Mouse (Mus musculus): Measurements from ENCODE around the gene Hook2. TPM values are rescaled to one million over a fixed set of nuclear protein-coding genes. Genes with fewer than 3 reads are reported as not detected.

The Hook2 gene
- polyA plus RNA-seq, 1 experiment from 2014 or later = 18.7 TPM

- H3K27ac ChIP-seq (ENCODE audit: low read depth, low read length) = no peak overlapping the region
- ATAC-seq (ENCODE audit: low FRiP score, low TSS enrichment) = no peak
- peaks cover 24% of the 10 kb centered on the region for H3K4me1 ChIP-seq (ENCODE audit: control insufficient read depth, insufficient read depth, low read length)
- H3K9me3 ChIP-seq (ENCODE audit: control insufficient read depth, low read length) = no peaks in the 10 kb centered on the region
- peak overlapping the region; percentile 94 for H3K4me2 ChIP-seq (replicated peaks; ENCODE audit: low read depth, low read length)
- WGBS = 24% methylated on average over 2 of the region's 2 CpGs
- H3K4me3 ChIP-seq (ENCODE audit: low read length) = peak overlapping the region; percentile 100
- H3K9ac ChIP-seq (ENCODE audit: low read depth, low read length) = peak overlapping the region; percentile 100
- H3K27me3 ChIP-seq (ENCODE audit: control insufficient read depth, insufficient read depth, low read length) = no peaks in the 10 kb centered on the region
- peaks cover 48% of the 10 kb centered on the region for H3K36me3 ChIP-seq (ENCODE audit: control insufficient read depth, insufficient read depth, low read length)
Observed at GRCm38 (mm10) chr8:85027922-85028321, 37.5 kb downstream of the Hook2 start.

- Histone ChIP-seq H3K36me3 (ENCODE audit: control insufficient read depth, insufficient read depth, low read length) (peaks cover 42% of the 10 kb centered on the region), H3K27me3 (ENCODE audit: control insufficient read depth, insufficient read depth, low read length) (no peaks in the 10 kb centered on the region), H3K4me3 (ENCODE audit: low read length) (peak overlapping the region; percentile 100), H3K9ac (ENCODE audit: low read depth, low read length) (0 out of 2 replicates have a peak overlapping the region, but pooled peaks have one; percentile 12), H3K4me1 (ENCODE audit: control insufficient read depth, insufficient read depth, low read length) (peaks cover 20% of the 10 kb centered on the region), H3K27ac (ENCODE audit: low read depth, low read length) (no peak overlapping the region), H3K4me2 (replicated peaks; ENCODE audit: low read depth, low read length) (peak overlapping the region; percentile 94; the same call in 1 of the 2 replicates), H3K9me3 (ENCODE audit: control insufficient read depth, low read length) (no peaks in the 10 kb centered on the region)
- ATAC-seq (ENCODE audit: low FRiP score, low TSS enrichment) = no peak
- 92% methylated on average over 14 of the region's 14 CpGs for WGBS
Observed at GRCm38 (mm10) chr8:85029271-85029670, 38.9 kb downstream of the Hook2 start.

GRCm38 (mm10) chr8:85032622-85033311 lies 42.4 kb downstream of the Hook2 start:
- Histone ChIP-seq H3K27ac (ENCODE audit: low read depth, low read length) (no peak overlapping the region), H3K4me3 (ENCODE audit: low read length) (no peak overlapping the region), H3K36me3 (ENCODE audit: control insufficient read depth, insufficient read depth, low read length) (peaks cover 42% of the 10 kb centered on the region), H3K4me1 (ENCODE audit: control insufficient read depth, insufficient read depth, low read length) (peaks cover 19% of the 10 kb centered on the region), H3K9ac (ENCODE audit: low read depth, low read length) (no peak overlapping the region), H3K4me2 (replicated peaks; ENCODE audit: low read depth, low read length) (no peak overlapping the region), H3K9me3 (ENCODE audit: control insufficient read depth, low read length) (no peaks in the 10 kb centered on the region), H3K27me3 (ENCODE audit: control insufficient read depth, insufficient read depth, low read length) (no peaks in the 10 kb centered on the region)
- 83% methylated on average over 4 of the region's 4 CpGs for WGBS
- ATAC-seq (ENCODE audit: low FRiP score, low TSS enrichment) = no peak

GRCm38 (mm10) chr8:85033867-85034266 lies 43.5 kb downstream of the Hook2 start:
- ATAC-seq (ENCODE audit: low FRiP score, low TSS enrichment) = no peak
- Histone ChIP-seq H3K4me2 (replicated peaks; ENCODE audit: low read depth, low read length) (no peak overlapping the region), H3K27me3 (ENCODE audit: control insufficient read depth, insufficient read depth, low read length) (no peaks in the 10 kb centered on the region), H3K27ac (ENCODE audit: low read depth, low read length) (no peak overlapping the region), H3K9me3 (ENCODE audit: control insufficient read depth, low read length) (no peaks in the 10 kb centered on the region), H3K36me3 (ENCODE audit: control insufficient read depth, insufficient read depth, low read length) (peaks cover 42% of the 10 kb centered on the region), H3K4me1 (ENCODE audit: control insufficient read depth, insufficient read depth, low read length) (peaks cover 13% of the 10 kb centered on the region), H3K9ac (ENCODE audit: low read depth, low read length) (no peak overlapping the region), H3K4me3 (ENCODE audit: low read length) (no peak overlapping the region)
- WGBS = 71% methylated on average over 1 of the region's 1 CpGs

GRCm38 (mm10) chr8:85034764-85035163 lies 44.4 kb downstream of the Hook2 start:
- 3% methylated on average over 13 of the region's 13 CpGs for WGBS
- H3K27ac ChIP-seq (ENCODE audit: low read depth, low read length) = no peak overlapping the region; the same call in 1 of the 2 replicates
- H3K9me3 ChIP-seq (ENCODE audit: control insufficient read depth, low read length) = no peaks in the 10 kb centered on the region
- H3K4me3 ChIP-seq (ENCODE audit: low read length) = peak overlapping the region; percentile 89
- no peak for ATAC-seq (ENCODE audit: low FRiP score, low TSS enrichment)
- peak overlapping the region; percentile 84 for H3K4me2 ChIP-seq (replicated peaks; ENCODE audit: low read depth, low read length)
- no peaks in the 10 kb centered on the region for H3K27me3 ChIP-seq (ENCODE audit: control insufficient read depth, insufficient read depth, low read length)
- H3K4me1 ChIP-seq (ENCODE audit: control insufficient read depth, insufficient read depth, low read length) = peaks cover 13% of the 10 kb centered on the region; the same call in 1 of the 2 replicates
- H3K9ac ChIP-seq (ENCODE audit: low read depth, low read length) = peak overlapping the region; percentile 84
- peaks cover 36% of the 10 kb centered on the region for H3K36me3 ChIP-seq (ENCODE audit: control insufficient read depth, insufficient read depth, low read length)

- Histone ChIP-seq H3K4me2 (replicated peaks; ENCODE audit: low read depth, low read length) (peak overlapping the region; percentile 84), H3K4me1 (ENCODE audit: control insufficient read depth, insufficient read depth, low read length) (peaks cover 13% of the 10 kb centered on the region; the same call in 1 of the 2 replicates), H3K9me3 (ENCODE audit: control insufficient read depth, low read length) (no peaks in the 10 kb centered on the region), H3K27ac (ENCODE audit: low read depth, low read length) (peak overlapping the region; percentile 96), H3K9ac (ENCODE audit: low read depth, low read length) (peak overlapping the region; percentile 84), H3K36me3 (ENCODE audit: control insufficient read depth, insufficient read depth, low read length) (peaks cover 36% of the 10 kb centered on the region), H3K4me3 (ENCODE audit: low read length) (peak overlapping the region; percentile 89), H3K27me3 (ENCODE audit: control insufficient read depth, insufficient read depth, low read length) (no peaks in the 10 kb centered on the region)
- 5% methylated on average over 12 of the region's 12 CpGs for WGBS
- ATAC-seq (ENCODE audit: low FRiP score, low TSS enrichment) = no peak
Observed at GRCm38 (mm10) chr8:85035165-85035727, 44.8 kb downstream of the Hook2 start.

GRCm38 (mm10) chr8:85035728-85036310 lies 45.4 kb downstream of the Hook2 start:
- no peak for ATAC-seq (ENCODE audit: low FRiP score, low TSS enrichment)

GRCm38 (mm10) chr8:85036381-85036717 lies 45.9 kb downstream of the Hook2 start:
- H3K9ac ChIP-seq (ENCODE audit: low read depth, low read length) = peak overlapping the region; percentile 84
- peak; percentile 30; the same call in 1 of the 2 replicates for ATAC-seq (ENCODE audit: low FRiP score, low TSS enrichment)
- peaks cover 38% of the 10 kb centered on the region for H3K36me3 ChIP-seq (ENCODE audit: control insufficient read depth, insufficient read depth, low read length)
- peak overlapping the region; percentile 84 for H3K4me2 ChIP-seq (replicated peaks; ENCODE audit: low read depth, low read length)
- H3K27me3 ChIP-seq (ENCODE audit: control insufficient read depth, insufficient read depth, low read length) = no peaks in the 10 kb centered on the region
- H3K4me3 ChIP-seq (ENCODE audit: low read length) = peak overlapping the region; percentile 89
- H3K27ac ChIP-seq (ENCODE audit: low read depth, low read length) = peak overlapping the region; percentile 96
- peaks cover 13% of the 10 kb centered on the region; the same call in 1 of the 2 replicates for H3K4me1 ChIP-seq (ENCODE audit: control insufficient read depth, insufficient read depth, low read length)
- no peaks in the 10 kb centered on the region for H3K9me3 ChIP-seq (ENCODE audit: control insufficient read depth, low read length)
- WGBS = 0% methylated on average over 9 of the region's 9 CpGs

More at GRCm38 (mm10) chr8:85035728-85036310, 45.4 kb downstream of the Hook2 start:
- Histone ChIP-seq H3K9me3 (ENCODE audit: control insufficient read depth, low read length) (no peaks in the 10 kb centered on the region), H3K36me3 (ENCODE audit: control insufficient read depth, insufficient read depth, low read length) (peaks cover 37% of the 10 kb centered on the region), H3K4me3 (ENCODE audit: low read length) (peak overlapping the region; percentile 89), H3K27ac (ENCODE audit: low read depth, low read length) (peak overlapping the region; percentile 96), H3K4me2 (replicated peaks; ENCODE audit: low read depth, low read length) (peak overlapping the region; percentile 84), H3K4me1 (ENCODE audit: control insufficient read depth, insufficient read depth, low read length) (peaks cover 13% of the 10 kb centered on the region; the same call in 1 of the 2 replicates), H3K27me3 (ENCODE audit: control insufficient read depth, insufficient read depth, low read length) (no peaks in the 10 kb centered on the region), H3K9ac (ENCODE audit: low read depth, low read length) (peak overlapping the region; percentile 84)
- WGBS = 1% methylated on average over 15 of the region's 15 CpGs
